Mouse (Mus musculus) heart, embryonic 11.5 days (tissue): ENCODE measurements around the gene Atn1. TPM values are rescaled to one million over a fixed set of nuclear protein-coding genes. Genes with fewer than 3 reads are reported as not detected.

Experiments
- ATAC-seq: fragments of 200-750 bp; cut with Nextera tagmentation; replicated peaks from 2 replicates; pipeline ENCODE4 v1.8.0; 2017; ENCODE audit warnings: moderate library complexity; ENCODE audit not compliant: insufficient number of reproducible peaks, low FRiP score, low TSS enrichment
- H3K27ac ChIP-seq: fragments of 300-500 bp; sonication (generic); 2 replicates; pipeline ENCODE4 v1.5.1; 2014; ENCODE audit warnings: mild to moderate bottlenecking, low read depth, low read length
- H3K27me3 ChIP-seq: fragments of 300-500 bp; sonication (generic); 2 replicates; pipeline ENCODE4 v1.6.1; 2014; ENCODE audit warnings: mild to moderate bottlenecking, low read length, mixed read lengths; ENCODE audit not compliant: control insufficient read depth, insufficient read depth
- H3K36me3 ChIP-seq: fragments of 300-500 bp; sonication (generic); 2 replicates; pipeline ENCODE4 v1.6.1; 2014; ENCODE audit warnings: mild to moderate bottlenecking, low read length, moderate library complexity, mixed read lengths; ENCODE audit not compliant: control insufficient read depth, insufficient read depth
- H3K4me1 ChIP-seq: fragments of 300-500 bp; sonication (generic); 2 replicates; pipeline ENCODE4 v1.6.1; 2014; ENCODE audit warnings: low read length; ENCODE audit not compliant: control insufficient read depth, insufficient read depth
- H3K4me2 ChIP-seq: fragments of 300-500 bp; sonication (generic); 2 replicates; pipeline ENCODE4 v1.6.1; 2014; ENCODE audit warnings: mild to moderate bottlenecking, moderate library complexity
- H3K4me3 ChIP-seq: fragments of 300-500 bp; sonication (generic); 2 replicates; pipeline ENCODE4 v1.5.1; 2014; ENCODE audit warnings: low read depth, low read length
- H3K9ac ChIP-seq: fragments of 300-500 bp; sonication (generic); 2 replicates; pipeline ENCODE4 v1.6.1; 2014; ENCODE audit warnings: mild to moderate bottlenecking, low read depth, low read length, moderate library complexity
- H3K9me3 ChIP-seq: fragments of 300-500 bp; sonication (generic); replicated peaks from 2 replicates; pipeline ENCODE4 v1.6.1; 2016; ENCODE audit warnings: low read length; ENCODE audit not compliant: control insufficient read depth
- WGBS: fragments of 180-500 bp; shearing (Covaris S2); extraction: QIAGEN DNeasy Blood & Tissue Kit; methylation state at CpG from one replicate; pipeline ENCODE4 v1.1.7; 2014; ENCODE audit not compliant: insufficient replicate concordance; 5-methylcytosine and 5-hydroxymethylcytosine counted together
- polyA plus RNA-seq: library from polyadenylated mRNA; unstranded; fragments of >200 nt; fragmentation: Nextera tagmentation; extraction: Ambion mirVana; gene quantifications from 2 replicates; pipeline ENCODE4 v1.2.1, GENCODE M21; 2014

Atn1 gene
- polyA plus RNA-seq, 1 experiment from 2014 or later, result 9.5 TPM

DNA sequence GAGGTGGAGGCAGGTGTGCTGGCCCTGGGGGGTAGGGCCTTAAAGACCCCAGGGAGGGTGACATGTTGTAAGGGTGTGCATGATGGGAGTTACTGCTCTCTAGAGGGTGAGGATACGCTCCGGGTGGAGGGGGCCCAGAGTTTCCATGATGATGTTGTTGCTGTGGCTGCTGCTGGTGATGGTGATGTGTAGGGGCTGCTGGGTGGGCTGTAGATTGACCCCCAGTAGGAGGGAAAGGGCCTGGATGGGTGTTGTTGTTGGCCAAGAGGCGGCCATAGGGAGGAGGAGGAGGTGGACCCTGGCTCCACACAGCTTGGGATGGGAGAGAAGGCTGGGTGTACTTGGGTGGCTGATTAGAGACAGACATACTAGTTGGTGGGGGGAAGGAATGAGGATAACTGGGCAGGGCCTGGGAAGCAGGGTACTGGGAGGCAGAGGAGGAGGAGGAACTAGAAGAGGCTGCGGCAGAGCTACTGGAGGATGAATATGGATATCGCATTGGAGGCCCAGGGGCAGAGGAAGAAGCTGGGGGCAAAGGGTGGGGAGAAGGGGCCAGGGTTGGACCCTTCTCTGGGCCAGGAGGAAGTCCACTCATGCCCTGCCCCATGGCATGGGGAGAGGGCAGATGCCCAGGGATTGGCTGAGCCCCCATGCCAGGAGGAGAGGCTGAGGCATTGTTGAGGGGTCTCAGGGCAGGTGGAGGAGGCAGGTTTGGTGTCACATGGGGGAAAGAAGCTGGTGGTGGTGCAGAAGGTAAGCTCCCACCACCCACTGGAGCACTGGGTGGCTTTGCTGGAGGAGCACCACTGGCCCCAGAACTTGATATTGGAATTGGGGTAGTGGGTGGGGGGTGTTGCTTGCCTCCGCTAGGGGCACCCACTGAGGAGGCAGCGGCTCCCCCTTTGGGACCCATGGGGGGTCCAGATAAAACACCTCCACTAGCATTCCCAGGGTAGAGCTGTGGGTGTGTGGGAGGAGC, 9.4 kb downstream of the Atn1 start:
- peak overlapping the region; percentile 30; the same call in 1 of the 2 replicates for H3K9ac ChIP-seq
- no peak overlapping the region for H3K27ac ChIP-seq
- no peak overlapping the region for H3K4me3 ChIP-seq
- H3K36me3 ChIP-seq, result peaks cover 11% of the 10 kb centered on the region
- no peaks in the 10 kb centered on the region for H3K9me3 ChIP-seq
- no peaks in the 10 kb centered on the region for H3K27me3 ChIP-seq
- ATAC-seq, result no peak
- 81% methylated on average over 7 of the region's 7 CpGs for WGBS
- peaks cover 13% of the 10 kb centered on the region for H3K4me1 ChIP-seq
- H3K4me2 ChIP-seq, result peak overlapping the region; percentile 99

GRCm38 (mm10) chr6:124746296-124746605, 10.1 kb downstream of the Atn1 start:
- peak overlapping the region; percentile 96 for H3K9ac ChIP-seq
- no peak for ATAC-seq
- peak overlapping the region; percentile 75 for H3K4me3 ChIP-seq
- no peaks in the 10 kb centered on the region for H3K27me3 ChIP-seq
- no peaks in the 10 kb centered on the region for H3K9me3 ChIP-seq
- H3K36me3 ChIP-seq, result peaks cover 11% of the 10 kb centered on the region
- peak overlapping the region; percentile 87; the same call in 1 of the 2 replicates for H3K27ac ChIP-seq
- WGBS, result 20% methylated on average over 8 of the region's 8 CpGs
- H3K4me1 ChIP-seq, result peaks cover 16% of the 10 kb centered on the region
- H3K4me2 ChIP-seq, result peak overlapping the region; percentile 99

- H3K27me3 ChIP-seq, result no peaks in the 10 kb centered on the region
- peak overlapping the region; percentile 96 for H3K9ac ChIP-seq
- peak; percentile 82 for ATAC-seq
- WGBS, result 1% methylated on average over 85 of the region's 85 CpGs
- no peaks in the 10 kb centered on the region for H3K9me3 ChIP-seq
- peak overlapping the region; percentile 99 for H3K4me2 ChIP-seq
- peak overlapping the region; percentile 75 for H3K4me3 ChIP-seq
- H3K4me1 ChIP-seq, result peaks cover 16% of the 10 kb centered on the region
- peaks cover 11% of the 10 kb centered on the region for H3K36me3 ChIP-seq
- H3K27ac ChIP-seq, result peak overlapping the region; percentile 87
Measured at GRCm38 (mm10) chr6:124745490-124746295, 10.6 kb downstream of the Atn1 start.

- peak overlapping the region; percentile 96 for H3K9ac ChIP-seq
- peaks cover 18% of the 10 kb centered on the region for H3K4me1 ChIP-seq
- H3K27ac ChIP-seq, result peak overlapping the region; percentile 55
- peak overlapping the region; percentile 99 for H3K4me2 ChIP-seq
- H3K4me3 ChIP-seq, result peak overlapping the region; percentile 75
- 69% methylated on average over 26 of the region's 26 CpGs for WGBS
- peaks cover 11% of the 10 kb centered on the region for H3K36me3 ChIP-seq
- ATAC-seq, result no peak
- H3K9me3 ChIP-seq, result no peaks in the 10 kb centered on the region
- no peaks in the 10 kb centered on the region for H3K27me3 ChIP-seq
Measured at GRCm38 (mm10) chr6:124744755-124745321, 11.5 kb downstream of the Atn1 start.

DNA sequence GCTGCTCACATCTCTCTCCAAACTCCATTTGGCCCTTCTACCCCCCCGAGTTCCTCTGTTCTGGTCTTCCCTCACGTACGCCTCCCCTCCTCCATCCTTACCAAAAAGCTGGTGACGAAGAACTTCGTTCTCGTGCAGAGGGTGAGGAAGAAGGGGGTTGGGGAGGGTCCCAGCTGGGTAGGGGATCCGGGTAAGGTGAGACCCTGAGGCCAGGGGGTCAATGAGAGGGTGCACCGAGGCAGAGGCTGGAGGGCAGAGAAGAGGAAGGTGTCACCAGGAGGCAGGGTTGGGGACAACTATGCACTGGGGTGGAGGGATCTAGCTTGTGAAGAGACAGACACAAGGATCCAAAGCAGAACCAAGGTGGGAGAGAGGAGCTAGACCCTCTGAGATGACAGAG, 12.7 kb downstream of the Atn1 start:
- peaks cover 28% of the 10 kb centered on the region for H3K4me1 ChIP-seq

GRCm38 (mm10) chr6:124742839-124743514, 13.3 kb downstream of the Atn1 start:
- Histone ChIP-seq H3K36me3 (peaks cover 6% of the 10 kb centered on the region), H3K4me3 (no peak overlapping the region), H3K27me3 (no peaks in the 10 kb centered on the region), H3K27ac (no peak overlapping the region), H3K4me1 (peaks cover 30% of the 10 kb centered on the region), H3K9me3 (no peaks in the 10 kb centered on the region), H3K9ac (0 out of 2 replicates have a peak overlapping the region, but pooled peaks have one; percentile 22), H3K4me2 (no peak overlapping the region)
- ATAC-seq, result no peak
- 83% methylated on average over 15 of the region's 15 CpGs for WGBS

More for the DNA sequence above, 12.7 kb downstream of the Atn1 start:
- no peaks in the 10 kb centered on the region for H3K27me3 ChIP-seq
- no peak for ATAC-seq
- no peaks in the 10 kb centered on the region for H3K9me3 ChIP-seq
- WGBS, result 85% methylated on average over 8 of the region's 8 CpGs
- H3K4me3 ChIP-seq, result no peak overlapping the region
- peaks cover 6% of the 10 kb centered on the region for H3K36me3 ChIP-seq
- no peak overlapping the region for H3K27ac ChIP-seq
- H3K4me2 ChIP-seq, result no peak overlapping the region
- H3K9ac ChIP-seq, result no peak overlapping the region

DNA sequence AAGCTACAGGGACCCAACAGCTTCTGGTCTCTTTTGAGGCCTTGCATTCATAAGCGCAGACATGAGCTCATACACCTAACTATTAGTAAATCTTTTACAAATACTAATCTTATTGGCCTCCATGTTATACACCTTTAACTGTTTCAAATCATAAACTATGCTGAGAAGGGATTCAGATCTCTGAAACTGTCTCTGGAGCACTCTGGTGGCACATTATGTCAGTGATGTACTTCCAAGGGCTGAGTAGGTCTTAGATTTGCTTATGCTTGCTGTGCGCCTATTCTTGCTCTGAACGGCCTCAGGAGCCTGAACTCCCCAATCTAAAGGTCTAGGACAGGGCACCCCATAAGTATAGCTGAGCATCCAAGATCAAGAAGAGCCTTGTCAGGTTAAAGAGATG, 14.5 kb downstream of the Atn1 start:
- Histone ChIP-seq H3K27me3 (no peaks in the 10 kb centered on the region), H3K36me3 (peaks cover 3% of the 10 kb centered on the region; the same call in 1 of the 2 replicates), H3K4me1 (peaks cover 30% of the 10 kb centered on the region), H3K9me3 (no peaks in the 10 kb centered on the region), H3K4me2 (peak overlapping the region; percentile 90), H3K9ac (peak overlapping the region; percentile 92), H3K4me3 (peak overlapping the region; percentile 61), H3K27ac (peak overlapping the region; percentile 99)
- 77% methylated on average over 3 of the region's 3 CpGs for WGBS
- ATAC-seq, result no peak
